Mouse (Mus musculus) spleen, postnatal 4 days (tissue): ENCODE results near the gene Atf2.
A peak's percentile ranks its signal among the peaks of the same experiment; 100 is the strongest.
"Not testable (repeated sequence)": the region's sequence is repeated elsewhere in the genome, so short reads cannot be mapped to it uniquely, and the experiment has no call there.

Experiments
- DNase-seq, 2 experiments: peaks; one replicate each; pipeline ENCODE4 v3.0.0; 2022; ENCODE audit warnings: low spot score in 2 of 2

The Atf2 gene

DNA sequence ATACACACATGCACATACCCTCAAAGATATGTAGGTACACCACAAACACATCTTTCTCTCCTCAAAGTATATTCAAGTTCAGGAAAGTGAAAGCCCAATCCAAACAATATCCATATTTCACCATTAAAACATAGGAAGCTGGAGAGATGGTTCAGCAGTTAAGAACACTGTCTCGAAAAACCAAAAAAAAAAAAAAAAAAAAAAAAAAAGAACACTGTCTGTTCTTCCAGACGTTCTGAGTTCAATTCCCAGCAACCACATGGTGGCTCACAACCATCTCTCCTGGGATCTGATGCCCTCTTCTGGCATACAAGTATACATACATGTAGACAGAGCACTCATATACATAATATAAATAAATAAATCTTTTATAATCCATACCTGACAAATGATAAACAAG is 6.4 kb downstream of the Atf2 start:
- DNase-seq = no peak

DNA sequence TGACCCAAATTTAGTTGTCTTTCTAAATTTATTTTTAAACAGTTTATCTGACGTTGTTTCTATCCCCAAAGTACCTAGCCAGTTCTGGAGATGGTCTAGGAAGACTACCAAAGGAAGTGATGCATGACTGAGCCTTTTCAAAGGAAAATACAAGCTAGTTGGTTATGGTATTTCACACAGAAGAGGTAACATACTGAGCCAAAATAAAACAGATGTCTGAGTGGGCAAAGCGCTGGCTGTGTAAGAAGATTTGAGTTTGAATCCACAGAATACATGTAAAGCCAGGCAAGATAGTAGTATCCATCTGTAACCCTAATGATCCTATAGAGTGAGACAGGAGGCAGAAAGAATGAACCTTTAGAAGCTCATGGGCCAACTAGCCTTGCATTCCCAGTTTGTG is 14.5 kb downstream of the Atf2 start:
- no peak for DNase-seq

DNA sequence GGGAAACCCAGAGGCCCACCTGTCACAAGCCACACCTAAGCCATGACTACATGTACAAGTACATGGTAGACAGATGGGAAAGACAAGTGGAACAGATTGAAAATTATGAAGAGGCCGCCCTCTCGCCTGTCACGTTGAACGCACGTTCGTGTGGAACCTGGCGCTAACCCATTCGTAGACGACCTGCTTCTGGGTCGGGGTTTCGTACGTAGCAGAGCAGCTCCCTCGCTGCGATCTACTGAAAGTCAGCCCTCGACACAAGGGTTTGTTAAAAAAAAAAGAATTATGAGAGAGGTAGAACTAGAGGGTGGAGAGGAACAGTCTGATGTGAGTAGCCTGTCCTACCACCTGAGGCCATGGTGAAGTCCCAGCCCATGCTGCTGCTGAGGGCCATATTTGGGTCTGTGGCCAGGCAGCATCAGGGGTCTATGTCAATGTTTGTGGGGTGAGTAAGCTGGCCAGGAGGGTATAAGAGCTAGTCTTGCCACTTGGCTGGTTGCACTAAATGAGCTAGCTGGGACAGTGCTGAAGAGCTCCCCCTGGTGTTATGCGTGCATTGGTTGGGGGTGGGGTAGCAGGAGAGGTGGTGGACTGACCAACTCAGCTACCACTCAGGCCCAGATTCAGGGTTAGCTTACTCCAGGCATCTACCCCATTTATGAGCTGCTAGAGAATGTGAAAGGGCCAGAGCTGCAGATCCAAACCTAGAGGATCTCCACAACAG is 24.5 kb downstream of the Atf2 start:
- DNase-seq = peak; percentile 55 to 79

DNA sequence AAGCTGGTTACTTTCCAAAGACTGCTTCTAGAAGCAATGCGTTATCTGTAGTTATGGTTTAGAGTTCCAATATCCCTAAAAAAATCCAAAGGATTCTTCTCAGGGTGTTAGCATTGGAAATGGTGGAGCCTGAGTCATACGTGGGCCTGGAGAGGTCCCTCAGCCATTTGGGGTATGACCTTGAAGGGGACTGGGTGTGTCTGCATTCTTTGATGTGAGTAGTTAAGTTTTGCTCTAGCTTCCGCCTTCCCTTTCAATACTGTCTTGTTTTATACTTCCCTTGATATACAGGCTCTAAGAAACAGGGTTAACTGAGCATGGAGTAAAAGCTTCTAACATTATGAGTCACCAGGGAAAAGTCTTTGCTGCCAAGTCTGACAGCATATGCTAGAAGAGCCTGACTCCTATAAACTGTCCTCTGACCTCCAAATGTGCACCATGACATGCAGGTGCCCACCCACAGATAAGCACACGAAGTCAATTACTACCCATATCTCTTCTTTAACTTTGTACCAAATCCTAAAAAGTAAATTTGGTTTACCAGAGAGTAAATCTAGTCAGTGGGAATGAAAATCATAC is 32.3 kb downstream of the Atf2 start:
- DNase-seq = no peak

DNA sequence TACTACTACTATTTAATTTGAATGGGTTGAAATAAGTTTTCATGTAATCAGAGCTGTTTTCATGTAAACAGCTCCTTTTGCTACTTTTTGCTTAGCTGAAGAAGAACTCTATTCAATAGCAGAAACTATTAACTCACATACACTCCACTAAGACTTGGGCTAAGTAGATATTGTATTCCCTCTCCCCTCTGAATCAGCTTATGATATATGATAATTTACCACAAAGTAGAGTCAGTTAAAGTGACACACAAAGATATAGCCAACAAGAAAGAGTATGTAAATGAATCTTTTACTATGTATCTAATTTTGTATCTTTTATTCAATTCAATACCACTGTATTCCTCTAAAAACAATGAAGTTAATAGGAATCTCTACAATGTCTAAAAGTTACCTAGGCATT is 35.1 kb downstream of the Atf2 start:
- DNase-seq = no peak

DNA sequence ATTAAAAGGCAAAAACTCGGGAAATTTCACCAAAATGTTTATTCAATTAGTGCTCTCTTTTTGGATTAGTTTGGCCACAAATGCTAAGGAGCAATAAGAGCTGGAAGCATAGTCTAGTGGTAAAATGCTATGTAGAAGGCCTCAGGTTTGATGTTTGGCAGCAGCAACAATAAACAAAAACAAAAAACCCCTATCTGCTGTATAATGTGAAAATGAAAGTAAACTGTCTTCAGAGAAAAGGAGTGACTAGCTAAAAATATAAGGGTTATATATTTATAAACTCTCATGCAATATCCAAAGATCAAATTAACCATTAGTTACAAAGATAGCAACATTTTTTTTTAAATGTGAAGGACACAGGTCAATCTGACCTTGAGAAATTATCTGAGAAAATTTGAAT is 36.2 kb downstream of the Atf2 start:
- no peak for DNase-seq

DNA sequence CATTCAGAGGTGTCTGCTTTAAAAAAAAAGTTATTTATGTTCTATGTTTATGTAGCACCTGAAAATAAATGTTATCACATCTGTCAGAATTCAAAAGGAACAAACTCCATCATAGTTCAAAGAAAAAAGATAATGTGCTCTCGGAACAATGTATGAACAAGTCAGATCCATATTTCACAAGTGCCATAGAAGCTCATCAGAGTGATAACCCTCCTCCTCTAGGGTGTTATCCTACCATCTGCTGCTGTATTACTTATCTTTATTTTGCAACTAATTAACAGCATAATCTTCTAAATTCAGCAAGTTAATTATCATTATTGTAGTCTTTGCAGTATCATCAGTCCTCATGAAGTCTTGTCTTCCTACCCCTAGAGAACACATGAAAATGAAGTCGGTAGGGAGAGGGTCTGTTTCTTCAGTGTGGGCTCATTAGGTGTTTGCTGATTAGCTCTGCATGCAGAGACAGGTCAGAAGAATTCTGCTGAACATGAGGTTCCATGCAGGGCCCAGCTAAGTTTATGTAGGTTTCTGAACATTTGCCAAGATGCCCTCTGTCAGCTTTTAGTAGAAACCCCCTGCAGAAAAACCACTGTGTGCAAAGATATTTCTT is 57.9 kb downstream of the Atf2 start:
- no peak for DNase-seq

DNA sequence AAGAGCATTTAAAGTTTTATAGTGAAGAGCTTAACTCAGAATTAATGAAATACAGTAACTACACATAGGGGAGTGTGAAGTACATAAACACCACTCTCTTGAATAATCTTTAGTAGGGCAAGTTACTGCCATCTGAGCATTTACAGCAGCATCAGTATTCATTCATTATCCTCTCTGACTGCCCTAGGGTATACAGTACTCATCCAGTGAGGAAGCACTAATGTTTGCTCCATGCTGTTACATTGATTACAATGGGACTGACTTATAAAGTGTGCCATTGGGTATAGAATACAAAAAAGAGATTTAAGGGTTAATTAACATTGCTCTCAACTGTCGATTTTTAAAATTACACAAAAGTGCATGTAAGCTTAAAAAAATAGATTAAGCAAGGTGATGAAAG is 59.2 kb downstream of the Atf2 start:
- no peak for DNase-seq

DNA sequence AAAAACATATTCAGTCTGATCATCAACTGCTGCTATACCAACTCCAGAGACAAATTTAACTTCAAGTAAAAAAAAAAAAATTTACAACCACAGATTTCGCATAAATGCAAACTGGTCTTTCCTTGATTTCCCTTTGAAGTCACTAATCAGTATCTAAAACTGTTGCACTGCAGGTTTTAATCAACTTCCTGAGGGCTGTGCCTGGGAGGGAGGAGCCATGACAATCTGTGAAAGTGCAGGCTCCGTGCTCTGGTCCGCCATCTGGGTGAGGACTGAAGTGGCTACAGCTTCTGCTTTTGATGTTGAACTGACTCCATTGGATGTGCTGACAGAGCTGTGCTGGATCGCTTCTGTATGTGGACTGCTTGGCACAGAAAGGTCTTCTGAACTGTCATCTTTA is 73.7 kb downstream of the Atf2 start:
- no peak for DNase-seq

DNA sequence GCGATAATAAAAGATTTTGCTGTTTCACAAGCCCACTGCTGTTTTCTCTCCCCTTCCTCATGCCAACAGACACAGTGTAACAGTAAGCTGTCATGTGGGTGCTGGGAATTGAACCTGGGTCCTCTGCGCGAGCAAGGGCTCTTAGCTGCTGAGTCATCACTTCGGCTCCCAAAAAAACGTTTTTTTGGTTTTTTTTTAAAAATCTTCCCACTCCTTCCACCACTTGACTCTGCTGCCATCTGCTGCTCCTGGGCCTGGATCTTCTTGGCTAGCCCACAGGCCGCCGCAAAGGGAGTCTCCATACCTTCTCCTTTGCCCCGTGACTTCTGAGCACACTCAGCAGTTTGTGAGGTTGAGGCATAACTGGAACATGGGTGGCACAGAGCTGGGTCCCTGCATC is 84.8 kb downstream of the Atf2 start:
- DNase-seq = no peak

DNA sequence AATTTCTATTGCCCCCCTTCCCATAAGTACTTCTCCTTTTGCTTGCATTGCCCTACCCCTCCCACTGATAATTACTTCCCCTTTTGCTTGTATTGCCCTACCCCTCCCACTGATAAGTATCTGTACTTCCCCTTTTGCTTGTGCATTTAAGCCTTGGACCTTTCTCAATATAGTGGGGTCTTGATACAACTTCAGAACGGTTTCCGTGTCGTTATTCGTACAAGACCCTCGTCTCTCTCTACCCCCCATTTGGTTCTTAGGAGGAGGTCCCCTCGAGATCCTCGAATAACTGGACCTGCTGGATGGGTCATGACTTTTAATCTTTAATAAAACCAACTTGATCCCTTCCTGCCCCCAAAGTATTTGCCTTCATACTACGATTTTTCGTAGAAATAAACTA is 92.3 kb downstream of the Atf2 start:
- DNase-seq = not testable (repeated sequence)

DNA sequence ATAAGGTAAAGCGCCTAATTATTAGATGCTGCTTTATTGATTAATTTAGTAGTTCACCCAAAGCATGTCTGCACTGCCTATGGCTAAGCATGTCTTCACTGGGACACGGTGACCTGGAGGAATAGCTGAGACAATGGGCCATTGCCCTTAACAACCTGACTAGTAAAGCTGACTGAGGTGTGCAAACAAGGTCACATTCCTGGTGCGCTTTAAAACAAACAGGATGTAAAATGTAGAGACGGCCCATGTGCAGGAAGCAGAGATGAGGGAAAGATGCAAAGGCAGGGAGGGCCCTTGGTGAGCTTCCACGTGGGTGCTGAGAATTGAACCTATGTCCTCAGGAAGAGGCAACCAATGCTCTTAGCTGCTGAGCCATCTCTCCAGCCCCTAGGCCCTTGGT is 93.7 kb downstream of the Atf2 start:
- DNase-seq = no peak

DNA sequence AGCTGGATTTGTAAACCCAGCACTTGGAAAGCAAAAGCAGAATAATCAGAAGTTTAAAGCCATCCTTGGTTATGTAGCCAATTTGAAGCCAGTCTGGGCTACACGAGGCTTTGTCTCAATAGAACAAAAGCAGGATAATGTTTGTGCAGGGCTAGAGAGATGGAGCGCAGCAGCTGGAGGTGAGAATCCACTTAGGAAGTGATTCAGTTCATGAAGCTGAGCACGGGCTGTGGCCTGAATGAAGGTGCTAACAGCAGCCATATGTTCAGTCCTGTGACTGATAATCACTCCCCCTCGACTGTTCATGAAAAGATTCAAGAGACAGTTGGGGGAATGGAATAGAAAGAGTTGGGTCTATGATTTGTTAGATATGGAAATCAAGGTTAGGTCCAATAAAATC is 94.3 kb downstream of the Atf2 start:
- no peak for DNase-seq

DNA sequence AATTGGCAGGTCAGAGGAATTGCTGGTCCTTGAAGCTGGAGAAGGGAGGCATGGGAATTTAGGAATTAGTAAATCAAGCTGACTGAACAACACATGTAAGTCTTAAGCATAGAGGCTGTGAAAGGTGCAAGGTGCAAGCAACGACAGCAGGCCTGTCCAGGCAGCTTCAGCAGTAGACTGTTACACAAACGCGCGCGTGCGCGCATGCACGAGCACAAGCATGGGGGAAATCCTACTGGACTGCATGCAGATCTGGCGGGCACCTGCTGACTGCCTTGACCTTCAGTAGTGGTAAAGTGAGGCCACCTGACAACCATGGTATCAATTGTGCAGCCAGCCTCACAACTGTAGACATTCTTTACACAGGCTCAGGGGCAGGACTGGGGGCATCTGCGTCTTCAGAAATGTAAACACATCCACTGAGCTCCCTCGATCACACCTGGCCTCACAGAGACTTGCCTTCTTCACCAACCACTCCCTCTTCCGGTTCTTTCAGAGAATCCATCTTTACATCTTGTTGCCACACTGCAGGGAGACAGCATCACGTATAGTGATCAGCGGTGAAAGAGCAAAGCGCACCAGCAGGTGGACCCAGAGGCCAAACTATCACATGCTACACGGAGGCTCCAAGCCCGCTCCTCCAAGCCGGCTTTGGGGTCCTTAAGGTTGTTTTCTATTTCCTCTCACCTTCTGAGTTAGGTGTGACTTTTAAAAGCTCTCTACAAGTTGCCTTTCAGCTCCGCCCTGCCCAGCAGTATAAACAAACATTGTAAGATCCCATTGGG is 100.4 kb downstream of the Atf2 start:
- DNase-seq = no peak

DNA sequence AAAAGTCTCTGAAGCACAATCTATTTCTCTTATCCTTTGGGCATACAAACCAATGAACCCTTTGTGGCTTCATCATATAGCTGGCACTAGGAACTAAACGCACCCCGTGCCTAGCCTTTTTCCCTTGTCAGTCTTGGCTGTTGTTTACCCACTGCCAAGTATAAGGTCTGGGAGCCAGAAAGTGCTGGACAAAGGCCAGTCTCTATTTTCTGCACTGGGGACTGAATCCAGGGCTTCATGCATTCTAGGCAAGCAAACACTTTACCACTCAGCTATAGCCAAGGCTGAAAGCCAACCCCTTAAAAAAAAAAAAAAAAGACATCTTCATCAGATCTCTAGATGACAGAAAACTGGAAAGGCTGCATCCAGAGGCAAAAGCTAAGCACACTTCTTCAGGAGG is 102.1 kb downstream of the Atf2 start:
- no peak for DNase-seq

DNA sequence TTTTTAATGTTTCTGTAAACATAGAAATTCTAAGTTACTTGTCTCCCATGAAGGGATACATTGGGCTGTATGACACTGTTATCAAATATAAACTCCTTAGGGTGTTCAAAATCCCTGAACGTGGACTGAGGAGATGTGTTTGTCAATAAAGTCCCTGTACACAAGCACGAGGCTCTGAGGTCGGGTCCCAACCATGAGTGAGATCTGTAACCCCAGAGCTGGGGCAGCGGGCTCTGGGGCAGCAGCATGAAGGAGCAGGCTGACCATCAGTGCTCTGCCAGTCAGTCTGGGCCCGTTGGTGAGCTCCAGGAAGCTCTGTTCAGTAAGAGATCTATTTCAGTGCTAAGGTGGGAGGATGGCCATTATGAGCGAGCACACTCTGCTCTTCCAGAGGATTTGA is 104.0 kb downstream of the Atf2 start:
- no peak for DNase-seq

DNA sequence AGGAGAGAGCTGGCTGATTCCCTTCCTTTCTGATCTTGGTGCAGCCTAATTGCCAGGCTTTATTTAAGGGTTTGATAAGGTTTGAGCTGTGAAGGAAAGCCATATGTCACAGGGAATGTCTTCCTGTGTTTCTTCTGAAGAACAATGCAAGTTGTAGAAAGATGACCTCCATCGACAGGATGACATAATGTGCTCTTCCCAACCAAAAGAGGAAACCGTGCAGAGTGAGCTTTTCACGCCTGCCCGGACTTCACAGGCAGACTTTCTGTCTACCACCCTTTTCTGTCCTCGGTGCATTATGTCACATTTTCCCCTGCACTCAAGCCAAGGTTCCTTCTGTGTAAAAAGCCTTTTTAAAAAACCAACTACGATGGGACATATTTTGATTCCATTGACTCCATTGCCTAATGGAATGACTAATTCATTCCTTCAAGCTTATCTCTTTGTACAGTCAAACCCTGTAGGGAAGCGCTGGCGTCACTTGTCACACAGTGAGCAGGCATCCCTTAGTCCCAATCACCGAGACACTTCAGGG is 110.0 kb downstream of the Atf2 start:
- DNase-seq = no peak

DNA sequence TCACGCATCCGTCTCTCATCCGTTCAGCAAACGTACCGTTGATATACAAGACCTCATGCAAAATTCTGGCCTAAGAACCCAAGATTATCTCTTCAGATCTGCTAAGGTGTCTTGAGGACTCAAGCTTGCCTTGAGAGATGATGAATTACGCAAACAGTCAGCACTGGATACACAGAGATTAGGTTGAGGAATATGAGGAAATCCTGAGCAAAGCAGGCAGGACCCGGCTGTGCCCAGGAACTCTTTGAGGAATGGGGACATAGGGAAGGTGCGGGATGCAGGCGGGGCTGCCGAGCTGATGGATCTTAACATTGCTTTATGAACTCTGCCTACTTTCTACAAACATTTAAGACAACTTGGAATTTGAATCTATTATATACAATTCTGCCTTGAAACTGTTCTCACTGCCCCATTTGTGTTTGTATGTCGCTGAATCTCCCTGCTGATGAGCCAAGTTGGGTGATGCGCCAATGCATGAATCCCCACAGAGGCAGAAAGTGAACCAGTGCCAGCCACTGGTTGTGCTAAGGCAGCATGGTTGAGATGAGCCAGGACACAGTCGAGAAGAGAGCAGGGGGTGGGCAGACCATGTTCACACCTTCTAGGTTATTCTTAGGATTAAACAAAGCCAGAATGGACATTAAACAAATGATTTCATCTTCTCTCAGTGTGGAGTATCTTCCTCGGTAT is 112.0 kb downstream of the Atf2 start:
- no peak for DNase-seq

DNA sequence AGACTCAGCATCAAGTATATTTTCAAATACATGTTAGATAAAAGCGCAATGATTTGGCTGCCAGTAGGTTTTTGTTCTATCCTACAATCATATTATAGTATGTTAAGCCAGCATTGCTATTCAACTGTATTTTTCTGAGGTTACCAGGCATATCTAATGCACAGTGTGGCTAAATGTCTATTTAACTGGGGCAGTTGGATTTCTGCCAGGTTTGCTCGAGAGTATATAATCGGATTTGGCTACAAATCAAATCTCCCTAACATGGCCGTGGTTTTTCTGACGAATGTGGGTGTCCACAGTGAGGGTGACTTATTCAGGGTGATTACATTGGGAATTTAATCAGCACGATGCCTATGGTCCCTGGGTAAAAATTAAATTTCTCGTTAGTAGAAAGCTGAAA is 112.6 kb downstream of the Atf2 start:
- DNase-seq = no peak

DNA sequence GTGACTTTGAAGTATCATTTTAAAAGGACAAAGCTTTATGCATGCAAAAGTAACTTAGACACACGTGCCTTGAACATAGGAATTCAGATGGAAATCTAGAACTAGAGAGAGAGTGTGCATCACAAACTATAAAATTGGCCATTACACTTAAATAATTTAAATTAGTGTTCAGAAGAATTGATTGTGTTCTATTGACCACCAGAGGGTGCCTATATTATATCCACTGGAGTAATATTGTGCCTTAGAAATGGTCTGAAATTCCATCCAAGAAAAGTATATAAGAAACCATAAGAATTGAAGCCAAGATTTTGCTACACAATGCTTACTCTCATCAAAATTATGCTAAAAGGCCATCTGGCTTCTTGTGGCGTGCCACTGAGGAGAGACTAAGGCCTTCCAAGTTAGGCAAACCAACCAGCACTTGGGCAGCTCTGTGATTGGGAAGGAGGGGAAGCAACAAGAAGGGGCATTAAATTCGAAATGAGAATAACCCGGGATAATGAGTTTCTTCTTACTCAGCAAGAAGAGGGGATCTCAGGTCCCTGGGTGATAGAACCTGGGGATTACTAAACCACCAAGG is 113.3 kb downstream of the Atf2 start:
- DNase-seq = no peak

DNA sequence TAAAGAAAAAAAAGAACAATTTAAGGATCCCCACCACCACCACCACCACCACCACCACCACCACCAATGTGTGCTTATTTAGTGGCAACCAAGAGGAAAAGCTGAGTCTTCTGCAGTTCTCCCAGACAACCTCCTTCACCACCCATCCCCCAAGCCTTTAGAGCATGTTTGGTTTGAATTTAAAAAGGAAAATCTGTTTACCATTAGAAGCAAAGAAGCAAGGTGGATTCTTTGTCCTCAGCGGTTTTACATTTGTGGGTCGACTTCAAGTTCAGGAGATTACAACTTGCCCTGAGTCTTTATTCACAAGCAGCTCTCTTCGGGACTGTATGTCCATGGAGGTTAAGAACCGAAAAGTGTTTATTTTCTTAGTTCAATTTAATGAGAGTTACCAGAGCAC is 115.5 kb downstream of the Atf2 start:
- DNase-seq = no peak
